Mouse (Mus musculus) liver (tissue): ENCODE measurements around the gene Rab11fip4.
"Not testable (repeated sequence)": the region's sequence is repeated elsewhere in the genome, so short reads cannot be mapped to it uniquely, and the experiment has no call there.

Experiments
- DNase-seq: peaks from one replicate; pipeline ENCODE4 v3.0.0-alpha.2; 2020; ENCODE audit warnings: mixed read lengths

Gene Rab11fip4

GRCm38 (mm10) chr11:79680559-79680958 lies 89.5 kb downstream of the Rab11fip4 start:
- no peak for DNase-seq

GRCm38 (mm10) chr11:79681182-79681581 lies 90.2 kb downstream of the Rab11fip4 start:
- DNase-seq: no peak

- DNase-seq: no peak
Measured at GRCm38 (mm10) chr11:79681798-79682197, 90.8 kb downstream of the Rab11fip4 start.

- no peak for DNase-seq
Measured at GRCm38 (mm10) chr11:79685109-79685508, 94.1 kb downstream of the Rab11fip4 start.

- peak; percentile 83 for DNase-seq
Measured at GRCm38 (mm10) chr11:79686501-79687121, 95.6 kb downstream of the Rab11fip4 start.

- DNase-seq: no peak
Measured at GRCm38 (mm10) chr11:79689916-79690315, 98.9 kb downstream of the Rab11fip4 start.

GRCm38 (mm10) chr11:79691513-79691912 lies 100.5 kb downstream of the Rab11fip4 start:
- DNase-seq: no peak

- no peak for DNase-seq
Measured at GRCm38 (mm10) chr11:79696390-79697307, 105.6 kb downstream of the Rab11fip4 start.

GRCm38 (mm10) chr11:79698071-79698470 lies 107.1 kb downstream of the Rab11fip4 start:
- DNase-seq: no peak

GRCm38 (mm10) chr11:79698542-79698941 lies 107.5 kb downstream of the Rab11fip4 start:
- not testable (repeated sequence) for DNase-seq

- DNase-seq: no peak
Measured at GRCm38 (mm10) chr11:79701466-79701865, 110.5 kb downstream of the Rab11fip4 start.

GRCm38 (mm10) chr11:79702092-79702491 lies 111.1 kb downstream of the Rab11fip4 start:
- DNase-seq: no peak

- peak; percentile 76 for DNase-seq
Measured at GRCm38 (mm10) chr11:79703452-79703851, 112.4 kb downstream of the Rab11fip4 start.

GRCm38 (mm10) chr11:79703885-79704291 lies 112.9 kb downstream of the Rab11fip4 start:
- DNase-seq: no peak

GRCm38 (mm10) chr11:79704318-79705150 lies 113.5 kb downstream of the Rab11fip4 start:
- peak; percentile 96 for DNase-seq

GRCm38 (mm10) chr11:79707084-79707483 lies 116.1 kb downstream of the Rab11fip4 start:
- no peak for DNase-seq

GRCm38 (mm10) chr11:79710868-79711765 lies 120.1 kb downstream of the Rab11fip4 start:
- peak; percentile 77 for DNase-seq

GRCm38 (mm10) chr11:79711766-79712369 lies 120.9 kb downstream of the Rab11fip4 start:
- DNase-seq: no peak

- no peak for DNase-seq
Measured at GRCm38 (mm10) chr11:79713184-79713583, 122.2 kb downstream of the Rab11fip4 start.

- DNase-seq: no peak
Measured at GRCm38 (mm10) chr11:79713678-79714077, 122.7 kb downstream of the Rab11fip4 start.

- no peak for DNase-seq
Measured at GRCm38 (mm10) chr11:79714082-79714742, 123.2 kb downstream of the Rab11fip4 start.
